Comparison of ENCODE assay signal across 10 mouse cellular contexts in the genomic region with DNA sequence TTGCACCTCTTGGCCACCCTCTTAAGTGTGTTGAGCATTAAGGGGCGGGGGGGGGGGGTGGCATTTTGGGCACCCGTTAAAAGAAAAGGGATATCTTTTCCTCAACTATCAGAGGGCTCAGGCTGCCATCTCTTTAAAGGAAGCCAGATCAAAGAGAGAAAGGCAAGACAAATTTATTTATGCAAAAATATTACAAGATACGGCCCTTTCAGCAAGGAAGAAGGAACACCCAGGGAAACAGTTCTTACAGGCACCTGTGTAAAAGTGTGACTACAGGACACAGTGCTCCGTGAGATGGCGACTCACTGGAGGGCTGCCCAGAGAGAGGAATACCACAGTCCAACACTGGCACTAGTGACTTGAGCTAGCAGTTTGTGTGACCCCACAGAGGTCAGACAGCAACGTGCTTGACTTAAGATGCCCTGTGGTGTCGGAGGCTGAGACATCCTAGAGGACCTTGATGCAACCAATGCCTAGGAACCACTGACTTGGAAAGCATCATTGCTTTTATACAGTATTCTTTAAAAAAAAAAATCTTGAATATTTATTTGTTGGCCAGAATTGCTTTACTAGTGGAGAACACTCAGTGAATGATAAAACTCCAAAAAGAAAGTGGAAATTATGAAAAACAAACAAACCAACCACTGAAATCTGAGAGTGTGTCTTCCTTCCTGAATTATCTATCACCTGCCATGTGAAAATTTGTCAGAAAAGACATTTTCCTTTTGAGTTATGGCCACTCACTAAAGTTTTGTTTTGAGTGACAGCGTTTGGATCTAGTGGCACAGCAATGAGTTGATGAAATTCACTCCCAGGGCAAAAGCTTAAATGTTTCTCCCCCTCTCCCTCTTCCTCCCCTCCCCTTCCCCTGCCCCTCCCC. TPM values are rescaled to one million over a fixed set of nuclear protein-coding genes. Genes with fewer than 3 reads are reported as not detected.
A peak's percentile ranks its signal among the peaks of the same experiment; 100 is the strongest.
DNase-seq lines count a peak whose midpoint lies in the region; ATAC-seq lines count a peak whose summit lies in the region.
"Had no signal": no experiment of that assay in that cellular context is flagged by ENCODE, and none has a peak within 500 bp of the region (broad histone marks: within the 10 kb centered on the region; RNA-seq: fewer than 3 reads in every experiment).

No protein-coding gene starts in this region.

- peak overlapping the region; percentile 57; the same call in 1 of the 2 replicates for H3K4me2 ChIP-seq in liver, embryonic 12.5 days
- peak overlapping the region; percentile 57 for H3K4me2 ChIP-seq in embryonic facial prominence, embryonic 14.5 days (ENCODE audit: low read depth, low read length)
- peak overlapping the region; percentile 73 for H3K4me2 ChIP-seq in hindbrain, embryonic 14.5 days (replicated peaks)
- peak overlapping the region; percentile 69 for H3K4me2 ChIP-seq in neural tube, embryonic 12.5 days (replicated peaks)

- no peak for DNase-seq in liver
- DNase-seq in embryonic facial prominence, embryonic 14.5 days (ENCODE audit: low spot score) = no peak
- no peak for DNase-seq in hindbrain, embryonic 14.5 days (ENCODE audit: low spot score)
- no peak for DNase-seq in right cerebral cortex, postnatal 36 days (ENCODE audit: low spot score in 2 of 2)
- DNase-seq in adrenal gland, postnatal 4 days (ENCODE audit: low spot score in 2 of 2) = no peak
- DNase-seq: lung, postnatal 36 days; right cerebral cortex, postnatal 25 days had no signal

- peaks cover 42% of the 10 kb centered on the region for H3K27me3 ChIP-seq in liver, embryonic 12.5 days (replicated peaks)
- peaks cover 17% of the 10 kb centered on the region for H3K27me3 ChIP-seq in embryonic facial prominence, embryonic 14.5 days (replicated peaks; ENCODE audit: control insufficient read depth, insufficient read depth, low read length)
- H3K27me3 ChIP-seq in hindbrain, embryonic 14.5 days (ENCODE audit: control insufficient read depth, insufficient read depth, low read length) = peaks cover 13% of the 10 kb centered on the region
- H3K27me3 ChIP-seq in neural tube, embryonic 12.5 days (replicated peaks) = peaks cover 11% of the 10 kb centered on the region; the same call in 1 of the 2 replicates

- 45% methylated on average over 8 of the region's 8 CpGs for WGBS in liver, embryonic 12.5 days (ENCODE audit: insufficient replicate concordance)
- WGBS in embryonic facial prominence, embryonic 14.5 days = 55% methylated on average over 8 of the region's 8 CpGs
- 55% methylated on average over 8 of the region's 8 CpGs for WGBS in hindbrain, embryonic 14.5 days
- 62% methylated on average over 8 of the region's 8 CpGs for WGBS in neural tube, embryonic 12.5 days

- H3K4me3 ChIP-seq in liver, embryonic 12.5 days = no peak overlapping the region
- H3K4me3 ChIP-seq in embryonic facial prominence, embryonic 14.5 days (ENCODE audit: low read depth, low read length) = no peak overlapping the region; the same call in 1 of the 2 replicates
- no peak overlapping the region for H3K4me3 ChIP-seq in hindbrain, embryonic 14.5 days (replicated peaks; ENCODE audit: low read length)
- H3K4me3 ChIP-seq in neural tube, embryonic 12.5 days = no peak overlapping the region

- no peak overlapping the region for H3K27ac ChIP-seq in liver, embryonic 12.5 days
- H3K27ac ChIP-seq in embryonic facial prominence, embryonic 14.5 days (replicated peaks; ENCODE audit: low read depth, low read length) = no peak overlapping the region
- H3K27ac ChIP-seq in hindbrain, embryonic 14.5 days = no peak overlapping the region
- no peak overlapping the region for H3K27ac ChIP-seq in neural tube, embryonic 12.5 days
- H3K27ac ChIP-seq: heart, adult 2 months had no signal

- H3K4me1 ChIP-seq in liver, embryonic 12.5 days = no peaks in the 10 kb centered on the region
- peaks cover 20% of the 10 kb centered on the region for H3K4me1 ChIP-seq in embryonic facial prominence, embryonic 14.5 days (ENCODE audit: control insufficient read depth, insufficient read depth, low read length)
- H3K4me1 ChIP-seq in hindbrain, embryonic 14.5 days (replicated peaks; ENCODE audit: control insufficient read depth, insufficient read depth, low read length) = peaks cover 9% of the 10 kb centered on the region
- H3K4me1 ChIP-seq in neural tube, embryonic 12.5 days = 0 out of 2 replicates have a peak, but pooled peaks cover 15% of the 10 kb centered on the region

- ATAC-seq in liver, embryonic 12.5 days = no peak
- no peak for ATAC-seq in embryonic facial prominence, embryonic 14.5 days (ENCODE audit: low read depth)
- ATAC-seq in hindbrain, embryonic 14.5 days (ENCODE audit: low FRiP score) = no peak
- ATAC-seq in neural tube, embryonic 12.5 days (ENCODE audit: low FRiP score, low read depth) = no peak

- no peaks in the 10 kb centered on the region for H3K36me3 ChIP-seq in liver, embryonic 12.5 days
- no peaks in the 10 kb centered on the region for H3K36me3 ChIP-seq in embryonic facial prominence, embryonic 14.5 days (ENCODE audit: control insufficient read depth, insufficient read depth, low read length)
- H3K36me3 ChIP-seq in hindbrain, embryonic 14.5 days (replicated peaks; ENCODE audit: control insufficient read depth, insufficient read depth) = no peaks in the 10 kb centered on the region
- no peaks in the 10 kb centered on the region for H3K36me3 ChIP-seq in neural tube, embryonic 12.5 days

- peaks cover 3% of the 10 kb centered on the region; the same call in 1 of the 2 replicates for H3K9me3 ChIP-seq in liver, embryonic 12.5 days (replicated peaks)
- H3K9me3 ChIP-seq in embryonic facial prominence, embryonic 14.5 days (ENCODE audit: control insufficient read depth, low read length) = no peaks in the 10 kb centered on the region
- H3K9me3 ChIP-seq in hindbrain, embryonic 14.5 days (ENCODE audit: control insufficient read depth, low read length) = no peaks in the 10 kb centered on the region; the same call in 1 of the 2 replicates
- H3K9me3 ChIP-seq in neural tube, embryonic 12.5 days = no peaks in the 10 kb centered on the region

- no peak overlapping the region for H3K9ac ChIP-seq in liver, embryonic 12.5 days
- no peak overlapping the region for H3K9ac ChIP-seq in embryonic facial prominence, embryonic 14.5 days (ENCODE audit: low read depth, low read length)
- H3K9ac ChIP-seq in hindbrain, embryonic 14.5 days = no peak overlapping the region
- H3K9ac ChIP-seq in neural tube, embryonic 12.5 days = no peak overlapping the region

RNA-seq across cellular contexts. Expression of a gene that starts 59.0 kb away (rescaled TPM):
- 29.8 and 30.7 TPM in 2 replicates for polyA plus RNA-seq in liver, embryonic 12.5 days (2016; fragmentation: Nextera tagmentation; extraction: Ambion mirVana)
- 37.6 and 43.6 TPM in 2 replicates for polyA plus RNA-seq in embryonic facial prominence, embryonic 14.5 days (2014; fragmentation: Nextera tagmentation; extraction: Ambion mirVana)
- 2.8 and 3.0 TPM in 2 replicates for polyA plus RNA-seq in hindbrain, embryonic 14.5 days (2014; fragmentation: Nextera tagmentation; extraction: Ambion mirVana)
- polyA plus RNA-seq in neural tube, embryonic 12.5 days (2016; fragmentation: Nextera tagmentation; extraction: Ambion mirVana) = 10.0 and 10.3 TPM in 2 replicates
- 10 to 100 TPM; 24.4 to 25.3 TPM for total RNA-seq in adrenal gland, postnatal 4 days (2021)
